Mouse (Mus musculus) forebrain, embryonic 15.5 days (tissue): ENCODE results near the gene Knstrn. TPM values are rescaled to one million over a fixed set of nuclear protein-coding genes. Genes with fewer than 3 reads are reported as not detected.

Source experiments
- ATAC-seq: fragments of 200-750 bp; cut with Nextera tagmentation; replicated peaks from 2 replicates; pipeline ENCODE4 v1.8.0; 2017; ENCODE audit warnings: mild to moderate bottlenecking, moderate TSS enrichment, moderate library complexity
- H3K27ac ChIP-seq: fragments of 300-500 bp; sonication (generic); replicated peaks from 2 replicates; pipeline ENCODE4 v1.5.1; 2015; ENCODE audit warnings: mild to moderate bottlenecking, inconsistent platforms
- H3K27me3 ChIP-seq: fragments of 300-500 bp; sonication (generic); 2 replicates; pipeline ENCODE4 v1.6.1; 2015; ENCODE audit warnings: inconsistent platforms
- H3K36me3 ChIP-seq: fragments of 300-500 bp; sonication (generic); 2 replicates; pipeline ENCODE4 v1.6.1; 2015; ENCODE audit warnings: mild to moderate bottlenecking, inconsistent platforms
- H3K4me1 ChIP-seq: fragments of 300-500 bp; sonication (generic); 2 replicates; pipeline ENCODE4 v1.6.1; 2015; ENCODE audit warnings: inconsistent platforms
- H3K4me2 ChIP-seq: fragments of 300-500 bp; sonication (generic); replicated peaks from 2 replicates; pipeline ENCODE4 v1.6.1; 2015; ENCODE audit warnings: mild to moderate bottlenecking, inconsistent platforms
- H3K4me3 ChIP-seq: fragments of 300-500 bp; sonication (generic); 2 replicates; pipeline ENCODE4 v1.5.1; 2015; ENCODE audit warnings: mild to moderate bottlenecking, inconsistent platforms
- H3K9ac ChIP-seq: fragments of 300-500 bp; sonication (generic); replicated peaks from 2 replicates; pipeline ENCODE4 v1.6.1; 2015; ENCODE audit warnings: mild to moderate bottlenecking, inconsistent platforms
- H3K9me3 ChIP-seq: fragments of 300-500 bp; sonication (generic); 2 replicates; pipeline ENCODE4 v1.6.1; 2016; ENCODE audit warnings: inconsistent platforms
- WGBS: fragments of 180-500 bp; shearing (Covaris S2); methylation state at CpG from one replicate; pipeline ENCODE4 v1.1.7; 2015; ENCODE audit warnings: mixed read lengths; 5-methylcytosine and 5-hydroxymethylcytosine counted together
- polyA plus RNA-seq: library from polyadenylated mRNA; unstranded; fragments of >200 nt; fragmentation: Nextera tagmentation; extraction: Ambion mirVana; gene quantifications from 2 replicates; pipeline ENCODE4 v1.2.1, GENCODE M21; 2015

Knstrn gene
- polyA plus RNA-seq, 1 experiment from 2014 or later = 59.0 TPM

- H3K9ac ChIP-seq = no peak overlapping the region
- 83% methylated on average over 4 of the region's 4 CpGs for WGBS
- no peak overlapping the region for H3K4me2 ChIP-seq
- H3K27ac ChIP-seq = no peak overlapping the region
- no peaks in the 10 kb centered on the region for H3K9me3 ChIP-seq
- no peaks in the 10 kb centered on the region for H3K27me3 ChIP-seq
- peaks cover 2% of the 10 kb centered on the region; the same call in 1 of the 2 replicates for H3K36me3 ChIP-seq
- H3K4me3 ChIP-seq = no peak overlapping the region
- ATAC-seq = no peak
- peaks cover 18% of the 10 kb centered on the region for H3K4me1 ChIP-seq
These were observed 20.2 kb upstream of the Knstrn start for GRCm38 (mm10) chr2:118793636-118794035.

- no peaks in the 10 kb centered on the region for H3K36me3 ChIP-seq
- no peaks in the 10 kb centered on the region for H3K9me3 ChIP-seq
- WGBS = 73% methylated on average over 4 of the region's 4 CpGs
These were observed 11.2 kb upstream of the Knstrn start for GRCm38 (mm10) chr2:118802542-118803118.

GRCm38 (mm10) chr2:118804474-118804873 is 9.3 kb upstream of the Knstrn start:
- H3K4me2 ChIP-seq = no peak overlapping the region
- 74% methylated on average over 2 of the region's 2 CpGs for WGBS

More at GRCm38 (mm10) chr2:118802542-118803118, 11.2 kb upstream of the Knstrn start:
- no peak overlapping the region for H3K9ac ChIP-seq
- H3K4me3 ChIP-seq = no peak overlapping the region
- H3K27ac ChIP-seq = no peak overlapping the region
- H3K4me2 ChIP-seq = no peak overlapping the region
- H3K4me1 ChIP-seq = no peaks in the 10 kb centered on the region
- no peaks in the 10 kb centered on the region for H3K27me3 ChIP-seq
- no peak for ATAC-seq

GRCm38 (mm10) chr2:118805137-118805536 is 8.7 kb upstream of the Knstrn start:
- Histone ChIP-seq H3K9me3 (no peaks in the 10 kb centered on the region), H3K9ac (no peak overlapping the region), H3K27me3 (no peaks in the 10 kb centered on the region), H3K4me1 (no peaks in the 10 kb centered on the region), H3K27ac (no peak overlapping the region), H3K4me2 (no peak overlapping the region), H3K4me3 (no peak overlapping the region), H3K36me3 (no peaks in the 10 kb centered on the region)
- ATAC-seq = no peak
- WGBS = 80% methylated on average over 3 of the region's 3 CpGs

More at GRCm38 (mm10) chr2:118804474-118804873, 9.3 kb upstream of the Knstrn start:
- no peaks in the 10 kb centered on the region for H3K9me3 ChIP-seq
- H3K4me1 ChIP-seq = no peaks in the 10 kb centered on the region
- no peak overlapping the region for H3K4me3 ChIP-seq
- H3K36me3 ChIP-seq = no peaks in the 10 kb centered on the region
- no peaks in the 10 kb centered on the region for H3K27me3 ChIP-seq
- no peak overlapping the region for H3K9ac ChIP-seq
- H3K27ac ChIP-seq = no peak overlapping the region
- no peak for ATAC-seq

- H3K27ac ChIP-seq = no peak overlapping the region
- H3K4me1 ChIP-seq = no peaks in the 10 kb centered on the region
- no peak overlapping the region for H3K9ac ChIP-seq
- no peak for ATAC-seq
- WGBS = 35% methylated on average over 3 of the region's 3 CpGs
- no peak overlapping the region for H3K4me3 ChIP-seq
- no peaks in the 10 kb centered on the region for H3K9me3 ChIP-seq
- H3K4me2 ChIP-seq = no peak overlapping the region
- no peaks in the 10 kb centered on the region for H3K36me3 ChIP-seq
- H3K27me3 ChIP-seq = no peaks in the 10 kb centered on the region
These were observed 8.0 kb upstream of the Knstrn start for GRCm38 (mm10) chr2:118805756-118806155.

- no peaks in the 10 kb centered on the region for H3K36me3 ChIP-seq
- no peak overlapping the region for H3K4me2 ChIP-seq
- no peak overlapping the region for H3K9ac ChIP-seq
- WGBS = 69% methylated on average over 4 of the region's 4 CpGs
- H3K4me1 ChIP-seq = no peaks in the 10 kb centered on the region
- no peak overlapping the region for H3K4me3 ChIP-seq
- no peaks in the 10 kb centered on the region for H3K27me3 ChIP-seq
- H3K9me3 ChIP-seq = no peaks in the 10 kb centered on the region
- no peak for ATAC-seq
- no peak overlapping the region for H3K27ac ChIP-seq
These were observed 6.9 kb upstream of the Knstrn start for GRCm38 (mm10) chr2:118806860-118807259.

GRCm38 (mm10) chr2:118810861-118811260 is 2.9 kb upstream of the Knstrn start:
- H3K4me1 ChIP-seq = peaks cover 20% of the 10 kb centered on the region
- no peaks in the 10 kb centered on the region for H3K36me3 ChIP-seq
- no peaks in the 10 kb centered on the region for H3K27me3 ChIP-seq
- no peak overlapping the region for H3K4me3 ChIP-seq
- H3K27ac ChIP-seq = no peak overlapping the region
- no peak overlapping the region for H3K9ac ChIP-seq
- no peaks in the 10 kb centered on the region for H3K9me3 ChIP-seq
- WGBS = 43% methylated on average over 2 of the region's 2 CpGs
- H3K4me2 ChIP-seq = no peak overlapping the region
- ATAC-seq = no peak

- Histone ChIP-seq H3K4me3 (no peak overlapping the region), H3K4me2 (no peak overlapping the region), H3K9me3 (no peaks in the 10 kb centered on the region), H3K4me1 (peaks cover 20% of the 10 kb centered on the region), H3K27ac (no peak overlapping the region), H3K27me3 (no peaks in the 10 kb centered on the region), H3K36me3 (no peaks in the 10 kb centered on the region), H3K9ac (no peak overlapping the region)
- no peak for ATAC-seq
- WGBS = 63% methylated on average over 1 of the region's 1 CpGs
These were observed 1.1 kb upstream of the Knstrn start for GRCm38 (mm10) chr2:118812724-118813123.

GRCm38 (mm10) chr2:118822800-118823199 is 9.0 kb downstream of the Knstrn start:
- peaks cover 16% of the 10 kb centered on the region; the same call in 1 of the 2 replicates for H3K36me3 ChIP-seq

GRCm38 (mm10) chr2:118824396-118824795 is 10.6 kb downstream of the Knstrn start:
- H3K4me2 ChIP-seq = no peak overlapping the region
- WGBS = 94% methylated on average over 4 of the region's 4 CpGs
- no peaks in the 10 kb centered on the region for H3K9me3 ChIP-seq
- no peak for ATAC-seq
- H3K27me3 ChIP-seq = no peaks in the 10 kb centered on the region
- no peak overlapping the region for H3K27ac ChIP-seq
- H3K36me3 ChIP-seq = peaks cover 16% of the 10 kb centered on the region; the same call in 1 of the 2 replicates
- H3K4me1 ChIP-seq = no peaks in the 10 kb centered on the region
- H3K9ac ChIP-seq = no peak overlapping the region
- H3K4me3 ChIP-seq = no peak overlapping the region

More at GRCm38 (mm10) chr2:118822800-118823199, 9.0 kb downstream of the Knstrn start:
- ATAC-seq = no peak
- H3K9me3 ChIP-seq = no peaks in the 10 kb centered on the region
- no peak overlapping the region for H3K4me2 ChIP-seq
- no peak overlapping the region for H3K27ac ChIP-seq
- no peaks in the 10 kb centered on the region for H3K4me1 ChIP-seq
- no peak overlapping the region for H3K4me3 ChIP-seq
- H3K9ac ChIP-seq = no peak overlapping the region
- 94% methylated on average over 5 of the region's 5 CpGs for WGBS
- H3K27me3 ChIP-seq = no peaks in the 10 kb centered on the region

- Histone ChIP-seq H3K9me3 (no peaks in the 10 kb centered on the region), H3K4me2 (no peak overlapping the region), H3K27me3 (no peaks in the 10 kb centered on the region), H3K27ac (no peak overlapping the region), H3K4me1 (no peaks in the 10 kb centered on the region), H3K9ac (no peak overlapping the region), H3K4me3 (no peak overlapping the region), H3K36me3 (peaks cover 15% of the 10 kb centered on the region; the same call in 1 of the 2 replicates)
- 92% methylated on average over 5 of the region's 5 CpGs for WGBS
- ATAC-seq = no peak
These were observed 15.3 kb downstream of the Knstrn start for GRCm38 (mm10) chr2:118829096-118829495.

- H3K9me3 ChIP-seq = no peaks in the 10 kb centered on the region
- H3K4me3 ChIP-seq = no peak overlapping the region
- H3K4me1 ChIP-seq = no peaks in the 10 kb centered on the region
- no peak overlapping the region for H3K27ac ChIP-seq
- 94% methylated on average over 6 of the region's 6 CpGs for WGBS
- H3K4me2 ChIP-seq = no peak overlapping the region
- no peak for ATAC-seq
- H3K27me3 ChIP-seq = no peaks in the 10 kb centered on the region
- no peak overlapping the region for H3K9ac ChIP-seq
- 0 out of 2 replicates have a peak, but pooled peaks cover 3% of the 10 kb centered on the region for H3K36me3 ChIP-seq
These were observed 20.3 kb downstream of the Knstrn start for GRCm38 (mm10) chr2:118834061-118834460.

GRCm38 (mm10) chr2:118835115-118835514 is 21.3 kb downstream of the Knstrn start:
- Histone ChIP-seq H3K4me1 (no peaks in the 10 kb centered on the region), H3K4me3 (no peak overlapping the region), H3K4me2 (no peak overlapping the region), H3K27me3 (no peaks in the 10 kb centered on the region), H3K9me3 (no peaks in the 10 kb centered on the region), H3K36me3 (0 out of 2 replicates have a peak, but pooled peaks cover 3% of the 10 kb centered on the region), H3K9ac (no peak overlapping the region), H3K27ac (no peak overlapping the region)
- 61% methylated on average over 6 of the region's 6 CpGs for WGBS
- ATAC-seq = no peak
